Mouse (Mus musculus): ENCODE measurements around the gene Fam216b. TPM values are rescaled to one million over a fixed set of nuclear protein-coding genes. Genes with fewer than 3 reads are reported as not detected.

Fam216b gene
- polyA plus RNA-seq, 1 experiment, result not detected

DNA sequence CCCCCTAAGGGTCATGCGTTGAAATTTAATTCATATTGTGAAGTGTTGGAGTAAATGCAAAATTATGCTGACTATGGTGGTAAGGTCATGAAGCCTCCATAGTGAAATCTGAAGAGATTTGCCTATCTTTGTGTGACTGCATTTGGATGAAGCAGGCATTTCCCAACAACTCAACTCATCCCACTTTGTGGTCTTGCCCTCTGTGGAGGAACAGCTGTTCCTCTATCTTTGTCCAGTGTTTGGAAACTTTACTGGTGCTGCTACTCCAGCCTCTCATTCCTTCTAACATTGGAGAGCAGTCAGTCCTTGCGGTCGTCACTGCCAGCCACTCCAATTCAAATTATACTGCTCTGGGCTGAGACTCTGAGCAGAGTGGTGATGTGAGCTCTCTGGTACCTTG, 19.6 kb upstream of the Fam216b start:
- TF ChIP-seq CTCF (IDR thresholded peaks at IDR 0.05; ENCODE audit: borderline replicate concordance, insufficient read depth, low read length), result no peak
- TF ChIP-seq POLR2A (IDR thresholded peaks at IDR 0.05; ENCODE audit: low read depth, low read length), result no peak
- H3K4me3 ChIP-seq (ENCODE audit: insufficient read depth, low read length), result no peak overlapping the region
- peaks cover 3% of the 10 kb centered on the region for H3K4me1 ChIP-seq (ENCODE audit: control insufficient read depth, insufficient read depth, low read length)
- no peak overlapping the region for H3K27ac ChIP-seq (ENCODE audit: insufficient read depth, low read length)

GRCm38 (mm10) chr14:78089591-78089990, 784 bp upstream of the Fam216b start:
- TF ChIP-seq CTCF (IDR thresholded peaks at IDR 0.05; ENCODE audit: borderline replicate concordance, insufficient read depth, low read length) (no peak), POLR2A (IDR thresholded peaks at IDR 0.05; ENCODE audit: low read depth, low read length) (no peak)
- Histone ChIP-seq H3K27ac (ENCODE audit: insufficient read depth, low read length) (no peak overlapping the region), H3K4me1 (ENCODE audit: control insufficient read depth, insufficient read depth, low read length) (no peaks in the 10 kb centered on the region), H3K4me3 (ENCODE audit: insufficient read depth, low read length) (no peak overlapping the region)

- Histone ChIP-seq H3K27ac (ENCODE audit: insufficient read depth, low read length) (no peak overlapping the region), H3K4me1 (ENCODE audit: control insufficient read depth, insufficient read depth, low read length) (no peaks in the 10 kb centered on the region), H3K4me3 (ENCODE audit: insufficient read depth, low read length) (no peak overlapping the region)
- TF ChIP-seq POLR2A (IDR thresholded peaks at IDR 0.05; ENCODE audit: low read depth, low read length) (no peak), CTCF (IDR thresholded peaks at IDR 0.05; ENCODE audit: borderline replicate concordance, insufficient read depth, low read length) (no peak)
Observed at GRCm38 (mm10) chr14:78083465-78083864, 5.3 kb downstream of the Fam216b start.

DNA sequence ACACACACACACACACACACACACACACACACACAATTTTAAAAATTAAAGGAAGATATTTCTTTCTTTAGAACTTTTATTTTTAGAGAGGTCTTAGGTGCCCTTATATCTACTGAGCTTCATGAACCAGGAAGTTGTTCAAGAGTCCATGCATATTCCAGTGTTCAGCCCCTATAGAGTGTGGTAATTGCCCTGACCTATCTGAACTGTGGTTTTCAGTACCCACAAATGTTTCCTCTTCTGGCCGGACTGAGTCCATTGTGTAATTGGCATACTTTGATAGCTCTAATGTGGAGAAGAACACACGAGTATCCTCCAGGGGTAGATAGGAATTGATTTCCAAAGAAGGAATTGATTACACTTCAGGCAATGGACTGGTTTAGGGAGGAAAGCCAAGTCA, 11.3 kb downstream of the Fam216b start:
- H3K27ac ChIP-seq (ENCODE audit: insufficient read depth, low read length), result no peak overlapping the region
- no peak overlapping the region for H3K4me3 ChIP-seq (ENCODE audit: insufficient read depth, low read length)
- no peaks in the 10 kb centered on the region for H3K4me1 ChIP-seq (ENCODE audit: control insufficient read depth, insufficient read depth, low read length)
- no peak for TF ChIP-seq POLR2A (IDR thresholded peaks at IDR 0.05; ENCODE audit: low read depth, low read length)
- TF ChIP-seq CTCF (IDR thresholded peaks at IDR 0.05; ENCODE audit: borderline replicate concordance, insufficient read depth, low read length), result no peak

DNA sequence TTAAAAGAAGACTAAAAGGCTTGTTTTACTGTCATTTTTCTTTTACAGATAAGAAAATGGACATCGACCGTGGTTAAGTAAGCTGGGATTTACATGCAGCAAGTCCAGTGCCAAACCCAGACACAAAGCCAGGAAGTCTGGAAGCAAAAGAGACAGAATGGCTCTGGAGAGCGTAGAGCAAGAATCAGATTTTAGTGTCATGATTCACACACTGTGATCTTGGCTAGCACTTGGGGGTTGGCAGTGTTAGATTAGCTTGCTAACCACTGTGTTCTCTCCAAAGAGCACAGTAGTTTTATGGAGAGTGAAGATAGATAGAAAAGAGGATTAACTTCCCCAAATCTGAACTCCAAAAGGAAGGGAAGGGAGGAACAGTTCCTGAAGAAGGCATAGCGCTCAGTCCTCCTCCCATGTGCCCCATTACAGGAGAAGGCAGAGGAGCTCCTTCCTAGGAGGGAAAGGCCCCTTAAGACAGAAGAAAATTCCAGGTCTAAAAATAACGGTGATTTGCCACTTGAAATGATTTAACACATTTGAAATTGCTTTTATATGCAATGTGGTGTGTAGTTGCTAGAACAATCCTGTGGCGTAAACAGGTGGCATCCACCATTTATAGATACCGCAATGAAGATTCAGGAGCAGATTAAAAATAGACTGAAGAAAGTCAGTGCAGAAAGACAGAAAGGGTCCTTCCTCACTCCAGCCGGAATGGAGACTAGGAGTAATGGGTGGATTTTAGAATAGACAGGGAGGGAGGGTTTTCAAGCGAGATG, 22.7 kb downstream of the Fam216b start:
- Histone ChIP-seq H3K4me1 (ENCODE audit: control insufficient read depth, insufficient read depth, low read length) (no peaks in the 10 kb centered on the region; the same call in 1 of the 2 replicates), H3K27ac (ENCODE audit: insufficient read depth, low read length) (peak overlapping the region; percentile 72), H3K4me3 (ENCODE audit: insufficient read depth, low read length) (no peak overlapping the region)
- TF ChIP-seq POLR2A (IDR thresholded peaks at IDR 0.05; ENCODE audit: low read depth, low read length) (no peak), CTCF (IDR thresholded peaks at IDR 0.05; ENCODE audit: borderline replicate concordance, insufficient read depth, low read length) (no peak)

GRCm38 (mm10) chr14:78062484-78062883, 26.3 kb downstream of the Fam216b start:
- Histone ChIP-seq H3K4me3 (ENCODE audit: insufficient read depth, low read length) (no peak overlapping the region), H3K27ac (ENCODE audit: insufficient read depth, low read length) (no peak overlapping the region), H3K4me1 (ENCODE audit: control insufficient read depth, insufficient read depth, low read length) (no peaks in the 10 kb centered on the region; the same call in 1 of the 2 replicates)
- no peak for TF ChIP-seq POLR2A (IDR thresholded peaks at IDR 0.05; ENCODE audit: low read depth, low read length)

DNA sequence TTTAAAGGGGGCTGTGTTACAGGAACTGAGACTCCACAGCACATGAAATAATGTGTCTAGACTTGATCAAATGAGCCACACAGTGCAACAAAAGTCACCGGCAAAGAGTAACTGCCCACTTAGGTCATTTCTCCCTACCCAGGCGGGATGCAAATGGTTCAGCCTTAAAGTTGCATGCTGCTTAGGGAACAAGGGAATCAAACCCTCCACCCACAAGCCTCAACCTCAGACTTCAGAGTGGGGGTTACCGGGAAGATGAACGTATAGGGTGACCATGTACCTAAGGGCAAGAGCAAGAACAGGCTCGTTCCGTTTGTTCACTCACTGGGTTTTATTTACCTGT, 28.2 kb downstream of the Fam216b start:
- no peak overlapping the region for H3K4me3 ChIP-seq (ENCODE audit: insufficient read depth, low read length)
- H3K27ac ChIP-seq (ENCODE audit: insufficient read depth, low read length), result peak overlapping the region; percentile 67; the same call in 1 of the 2 replicates
- no peaks in the 10 kb centered on the region; the same call in 1 of the 2 replicates for H3K4me1 ChIP-seq (ENCODE audit: control insufficient read depth, insufficient read depth, low read length)
- TF ChIP-seq CTCF (IDR thresholded peaks at IDR 0.05; ENCODE audit: borderline replicate concordance, insufficient read depth, low read length) (no peak), POLR2A (IDR thresholded peaks at IDR 0.05; ENCODE audit: low read depth, low read length) (no peak)

DNA sequence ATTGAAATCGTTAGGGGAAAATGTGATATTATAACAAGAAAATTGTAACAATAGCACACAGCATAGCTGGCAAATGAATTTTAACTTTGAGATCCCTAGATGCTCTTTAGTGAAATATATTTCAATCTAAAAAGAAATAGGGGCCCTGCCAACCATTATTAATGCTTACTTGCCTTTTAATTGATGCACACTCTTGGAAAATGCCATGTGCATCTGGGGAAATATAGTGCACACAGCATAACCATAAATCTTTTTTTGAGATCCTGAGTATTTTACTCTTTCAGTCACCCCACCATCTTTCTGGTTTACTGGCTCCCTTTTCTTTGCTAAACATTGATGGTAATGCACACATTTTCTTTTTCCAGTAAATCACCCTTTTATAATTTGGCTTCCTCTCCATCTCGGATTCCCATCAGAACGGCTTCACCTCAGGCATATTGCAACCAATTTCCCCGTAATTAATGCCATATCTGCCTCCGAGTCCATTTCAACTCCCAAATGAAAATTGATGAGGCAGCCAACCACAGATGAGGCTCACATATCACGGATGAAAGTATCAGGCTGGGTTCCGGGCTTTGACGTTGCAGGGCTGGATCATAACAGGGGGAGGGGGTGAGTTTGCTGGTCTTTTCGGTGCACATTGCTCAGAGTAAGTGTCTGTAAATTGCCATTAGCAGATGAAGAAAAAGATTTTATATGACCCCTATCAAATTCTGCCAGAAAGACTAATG, 28.8 kb downstream of the Fam216b start:
- H3K27ac ChIP-seq (ENCODE audit: insufficient read depth, low read length), result no peak overlapping the region; the same call in 1 of the 2 replicates
- no peaks in the 10 kb centered on the region for H3K4me1 ChIP-seq (ENCODE audit: control insufficient read depth, insufficient read depth, low read length)
- no peak overlapping the region for H3K4me3 ChIP-seq (ENCODE audit: insufficient read depth, low read length)
- TF ChIP-seq POLR2A (IDR thresholded peaks at IDR 0.05; ENCODE audit: low read depth, low read length) (no peak), CTCF (IDR thresholded peaks at IDR 0.05; ENCODE audit: borderline replicate concordance, insufficient read depth, low read length) (no peak)

DNA sequence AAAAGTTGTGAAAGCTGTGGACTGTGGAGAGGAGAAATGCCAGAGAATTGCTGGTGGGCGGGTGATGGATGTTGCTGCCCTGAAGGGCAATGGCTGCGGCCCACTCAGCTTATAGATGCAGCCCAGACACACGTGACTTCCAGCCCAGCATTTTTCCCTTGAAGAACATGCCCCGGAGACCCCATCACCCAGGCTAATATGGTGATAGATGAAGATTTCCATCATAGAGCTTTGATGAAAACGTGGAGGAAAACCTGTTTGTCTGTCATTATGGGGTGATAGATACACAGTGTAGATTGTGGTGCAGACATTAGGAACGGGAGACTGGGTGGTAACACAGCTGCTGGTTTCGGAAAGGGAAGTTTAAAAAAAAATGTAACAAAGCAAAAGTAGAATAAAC, 31.4 kb downstream of the Fam216b start:
- H3K27ac ChIP-seq (ENCODE audit: insufficient read depth, low read length), result no peak overlapping the region
- TF ChIP-seq POLR2A (IDR thresholded peaks at IDR 0.05; ENCODE audit: low read depth, low read length) (no peak), CTCF (IDR thresholded peaks at IDR 0.05; ENCODE audit: borderline replicate concordance, insufficient read depth, low read length) (no peak)
- no peaks in the 10 kb centered on the region for H3K4me1 ChIP-seq (ENCODE audit: control insufficient read depth, insufficient read depth, low read length)
- no peak overlapping the region for H3K4me3 ChIP-seq (ENCODE audit: insufficient read depth, low read length)

GRCm38 (mm10) chr14:78056371-78056770, 32.4 kb downstream of the Fam216b start:
- no peaks in the 10 kb centered on the region for H3K4me1 ChIP-seq (ENCODE audit: control insufficient read depth, insufficient read depth, low read length)
- no peak overlapping the region for H3K4me3 ChIP-seq (ENCODE audit: insufficient read depth, low read length)
- no peak for TF ChIP-seq CTCF (IDR thresholded peaks at IDR 0.05; ENCODE audit: borderline replicate concordance, insufficient read depth, low read length)
- TF ChIP-seq POLR2A (IDR thresholded peaks at IDR 0.05; ENCODE audit: low read depth, low read length), result no peak
- H3K27ac ChIP-seq (ENCODE audit: insufficient read depth, low read length), result no peak overlapping the region

Data from embryonic fibroblast, embryonic 13.5 days (primary cell).